Mouse (Mus musculus) C2C12 (cell line): ENCODE measurements at regions not wholly inside any gene's neighbourhood (a gene's known extent, or its start where the extent isn't known, plus 50 kb on each side); places are given as distances from the start of the nearest gene placed in this dataset.

Experiments used
- CTCF ChIP-seq: IDR thresholded peaks from one replicate; pipeline ENCODE4 v1.5.1; 2011; ENCODE audit not compliant: control insufficient read depth, insufficient read depth, insufficient read length
- MAX ChIP-seq: IDR thresholded peaks from one replicate; pipeline ENCODE4 v1.6.1; 2011; ENCODE audit warnings: mild to moderate bottlenecking, control low read depth

- TF ChIP-seq CTCF (no peak), MAX (no peak)
These were observed 78.5 kb upstream of the Rbm19 start for GRCm38 (mm10) chr5:120037806-120038205.
